Mouse (Mus musculus): ENCODE data around the gene Arfgap3. TPM values are rescaled to one million over a fixed set of nuclear protein-coding genes. Genes with fewer than 3 reads are reported as not detected.

The Arfgap3 gene
- total RNA-seq, 2 experiments from 2014 or later: 49.2 to 50.7 TPM

DNA sequence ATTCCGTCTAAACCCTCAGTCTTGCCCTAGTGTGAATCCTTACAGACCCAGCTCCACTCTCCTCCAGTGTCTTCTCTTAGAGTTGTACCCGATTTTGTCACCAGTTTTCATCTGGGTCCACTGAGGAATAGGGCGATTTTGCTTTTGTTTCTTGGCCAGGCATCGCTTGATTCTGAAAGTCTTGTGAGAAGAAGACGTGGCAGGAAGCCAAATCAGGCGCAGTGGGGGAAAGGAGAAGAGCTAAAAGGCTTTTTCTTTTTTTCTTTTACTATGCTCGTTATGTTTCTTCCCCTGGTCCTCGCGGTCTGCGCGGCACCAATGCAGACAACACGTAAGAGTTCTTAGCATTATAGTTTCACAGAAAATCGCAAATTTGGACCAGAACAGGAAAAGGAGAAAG lies 92.1 kb downstream of the Arfgap3 start:
- no peak for ATAC-seq (replicated peaks; ENCODE audit: low FRiP score, poor library complexity, severe bottlenecking)

GRCm38 (mm10) chr15:83256491-83256890 lies 93.6 kb downstream of the Arfgap3 start:
- no peak for ATAC-seq (replicated peaks; ENCODE audit: low FRiP score, poor library complexity, severe bottlenecking)

DNA sequence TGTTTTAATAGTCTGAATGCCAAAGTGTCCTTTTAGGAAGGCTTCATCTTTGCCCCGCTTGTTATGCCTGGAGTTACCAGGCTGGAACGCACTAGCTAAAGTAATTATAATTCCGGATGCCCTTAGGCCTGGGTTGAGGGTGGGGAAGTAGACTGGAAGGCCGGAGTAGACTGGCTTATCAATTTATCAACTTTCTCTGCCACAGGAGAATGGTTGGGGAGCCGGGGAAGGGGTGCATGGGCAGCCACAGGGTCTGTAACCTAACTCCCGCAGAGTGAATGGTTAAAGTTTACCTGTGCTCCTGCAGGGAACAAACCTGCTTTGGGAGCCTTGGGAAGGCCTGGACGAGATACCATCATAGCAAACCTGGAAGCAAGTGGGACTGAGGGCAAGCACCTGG lies 94.1 kb downstream of the Arfgap3 start:
- ATAC-seq (replicated peaks; ENCODE audit: low FRiP score, poor library complexity, severe bottlenecking): no peak

DNA sequence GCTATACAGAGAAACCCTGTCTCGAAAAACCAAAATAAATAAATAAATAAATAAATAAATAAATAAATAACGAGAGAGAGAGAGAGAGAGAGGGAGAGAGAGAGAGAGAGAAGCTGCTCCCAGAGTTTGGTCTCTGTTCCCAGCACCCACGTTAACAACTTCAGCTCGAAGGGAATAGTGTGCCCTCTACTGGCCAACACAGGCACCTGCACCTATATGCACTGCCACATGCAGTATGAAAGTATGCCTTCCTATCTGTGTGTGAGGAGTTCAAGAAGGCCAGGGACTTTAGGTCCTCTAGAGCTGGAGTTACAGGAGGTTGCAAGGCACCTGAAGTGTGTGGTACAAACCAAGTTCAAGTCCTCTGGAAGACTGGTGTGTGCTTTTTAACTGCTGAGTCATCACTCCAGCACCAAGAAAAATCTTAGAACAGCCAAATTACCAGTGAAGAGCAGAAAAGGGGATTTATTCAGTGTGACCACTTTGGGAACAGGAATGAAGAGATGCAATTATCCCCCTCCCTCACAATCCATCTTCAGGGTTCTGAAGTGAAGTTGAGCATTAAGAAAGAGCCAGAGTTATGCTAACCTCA lies 94.8 kb downstream of the Arfgap3 start:
- no peak for ATAC-seq (replicated peaks; ENCODE audit: low FRiP score, poor library complexity, severe bottlenecking)

- no peak for ATAC-seq (replicated peaks; ENCODE audit: low FRiP score, poor library complexity, severe bottlenecking)
Measured at GRCm38 (mm10) chr15:83254372-83255070, 95.5 kb downstream of the Arfgap3 start.

- ATAC-seq (replicated peaks; ENCODE audit: low FRiP score, poor library complexity, severe bottlenecking): no peak
Measured at GRCm38 (mm10) chr15:83252060-83252459, 98.0 kb downstream of the Arfgap3 start.

DNA sequence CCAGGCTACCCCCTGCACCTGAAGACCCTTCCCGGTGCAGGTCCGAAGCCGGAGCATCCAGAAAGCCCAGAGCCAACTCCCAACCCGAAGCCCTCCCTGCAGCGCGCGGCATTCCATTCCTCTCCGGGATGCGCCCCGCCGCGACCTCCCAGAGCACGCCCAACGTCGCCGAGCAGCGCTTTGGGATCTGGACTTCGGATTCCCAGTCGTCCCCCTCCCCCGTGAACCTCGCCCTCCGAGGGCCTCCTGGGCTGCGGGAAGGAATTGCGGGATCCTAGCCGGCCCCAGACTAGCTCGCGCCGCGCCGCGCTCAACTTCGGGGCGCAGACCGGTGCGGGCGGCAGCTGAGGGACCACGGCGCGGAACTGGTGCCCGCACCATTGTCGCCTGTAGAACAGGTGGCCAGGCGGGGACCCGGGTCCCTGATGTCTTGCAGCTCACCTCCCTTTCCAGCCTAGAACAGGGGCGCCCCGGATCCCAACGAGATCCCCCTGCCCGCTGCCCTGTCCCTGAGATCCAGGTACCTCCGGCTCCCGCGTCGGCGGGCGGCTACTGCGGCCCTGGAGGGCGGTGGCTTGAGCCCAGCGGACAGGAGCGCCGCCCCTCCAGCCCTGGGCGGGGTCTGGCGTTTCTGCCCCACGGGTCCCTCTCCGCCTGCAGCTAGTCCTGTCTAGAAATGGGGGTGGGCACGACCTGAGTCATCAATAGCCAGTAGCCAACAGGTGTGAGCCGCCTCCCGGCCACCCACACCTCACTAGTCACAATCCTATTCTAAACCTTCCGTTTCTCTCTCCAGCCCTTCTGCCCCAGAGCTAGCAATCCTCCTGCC lies 98.7 kb downstream of the Arfgap3 start, which contains the start of gene A4galt:
Gene A4galt, minus strand, starts transcription at position 599 of the 829 bp plus-strand sequence.
- no peak for ATAC-seq (replicated peaks; ENCODE audit: low FRiP score, poor library complexity, severe bottlenecking)

DNA sequence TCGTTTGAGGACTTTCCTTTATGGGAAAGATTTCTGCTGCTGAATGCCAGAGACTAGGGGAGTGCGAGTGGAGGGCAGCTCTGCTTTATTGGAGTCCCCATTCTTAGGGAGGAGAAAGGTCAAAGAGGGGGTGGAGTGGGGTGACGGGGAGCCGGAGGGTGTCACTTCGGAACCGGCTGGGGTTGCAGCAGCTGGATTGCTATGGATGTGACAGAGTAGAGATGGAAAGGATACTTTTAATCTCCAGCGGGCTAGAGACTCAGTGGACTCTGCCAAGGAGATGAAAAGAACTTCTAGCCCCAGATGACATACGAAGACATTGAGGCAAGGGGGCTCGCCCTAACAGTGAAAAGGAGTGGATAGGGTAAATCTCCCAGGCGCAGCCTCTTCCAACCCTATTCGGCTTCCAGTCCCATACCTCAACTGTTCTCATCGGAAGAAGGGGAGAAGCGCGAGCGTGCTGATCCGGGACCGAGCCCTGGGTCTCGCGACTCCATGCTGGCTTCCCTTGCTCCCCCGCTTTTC lies 99.3 kb downstream of the Arfgap3 start:
- no peak for ATAC-seq (replicated peaks; ENCODE audit: low FRiP score, poor library complexity, severe bottlenecking)

Other genes with a start within 250 kb of the Arfgap3 start
- gene Rrp7a, start 227.4 kb downstream of the Arfgap3 start, total RNA-seq (2015; ENCODE audit: low replicate concordance): 3.3 and 13.0 TPM in 2 replicates
- 9.1 and 30.8 TPM in 2 replicates for gene Rrp7a, start 227.4 kb downstream of the Arfgap3 start, total RNA-seq (2017; ENCODE audit: low replicate concordance)
- 27.4 and 35.7 TPM in 2 replicates for gene Poldip3, start 200.9 kb downstream of the Arfgap3 start, total RNA-seq (2015; ENCODE audit: low replicate concordance)
- 52.5 and 62.3 TPM in 2 replicates for gene Poldip3, start 200.9 kb downstream of the Arfgap3 start, total RNA-seq (2017; ENCODE audit: low replicate concordance)
- 71.7 and 84.2 TPM in 2 replicates for gene Cyb5r3, start 177.7 kb downstream of the Arfgap3 start, total RNA-seq (2015; ENCODE audit: low replicate concordance)
- gene Cyb5r3, start 177.7 kb downstream of the Arfgap3 start, total RNA-seq (2017; ENCODE audit: low replicate concordance): 40.7 and 52.0 TPM in 2 replicates
- gene A4galt, start 98.5 kb downstream of the Arfgap3 start, total RNA-seq (2015; ENCODE audit: low replicate concordance): not detected in 2 replicates
- gene A4galt, start 98.5 kb downstream of the Arfgap3 start, total RNA-seq (2017; ENCODE audit: low replicate concordance): 0.28 and 0.34 TPM in 2 replicates
- gene Pacsin2, start 114.4 kb upstream of the Arfgap3 start, total RNA-seq (2015; ENCODE audit: low replicate concordance): 102 and 137 TPM in 2 replicates
- 285 and 310 TPM in 2 replicates for gene Pacsin2, start 114.4 kb upstream of the Arfgap3 start, total RNA-seq (2017; ENCODE audit: low replicate concordance)
- 8.4 and 8.5 TPM in 2 replicates for gene Ttll1, start 160.6 kb upstream of the Arfgap3 start, total RNA-seq (2015; ENCODE audit: low replicate concordance)
- gene Ttll1, start 160.6 kb upstream of the Arfgap3 start, total RNA-seq (2017; ENCODE audit: low replicate concordance): 1.8 and 8.3 TPM in 2 replicates
- not detected in 2 replicates for gene Bik, start 176.6 kb upstream of the Arfgap3 start, total RNA-seq (2015; ENCODE audit: low replicate concordance)
- 0.84 TPM in 1 of 2 replicates, not detected in the other for gene Bik, start 176.6 kb upstream of the Arfgap3 start, total RNA-seq (2017; ENCODE audit: low replicate concordance)
- gene Tspo, start 213.3 kb upstream of the Arfgap3 start, total RNA-seq (2015; ENCODE audit: low replicate concordance): 51.5 and 85.9 TPM in 2 replicates
- 51.9 and 74.4 TPM in 2 replicates for gene Tspo, start 213.3 kb upstream of the Arfgap3 start, total RNA-seq (2017; ENCODE audit: low replicate concordance)
- 0.38 TPM in 1 of 2 replicates, not detected in the other for gene Mcat, start 213.5 kb upstream of the Arfgap3 start, total RNA-seq (2015; ENCODE audit: low replicate concordance)
- gene Mcat, start 213.5 kb upstream of the Arfgap3 start, total RNA-seq (2017; ENCODE audit: low replicate concordance): 3.1 and 4.3 TPM in 2 replicates
- gene Ttll12, start 244.9 kb upstream of the Arfgap3 start, total RNA-seq (2015; ENCODE audit: low replicate concordance): 9.4 and 16.1 TPM in 2 replicates
- gene Ttll12, start 244.9 kb upstream of the Arfgap3 start, total RNA-seq (2017; ENCODE audit: low replicate concordance): 5.9 and 9.8 TPM in 2 replicates

Data from erythroblast, adult 5-6 weeks (primary cell).